Mouse (Mus musculus) embryonic facial prominence, embryonic 15.5 days (tissue): ENCODE data around the gene Resp18. TPM values are rescaled to one million over a fixed set of nuclear protein-coding genes. Genes with fewer than 3 reads are reported as not detected.

Source experiments
- ATAC-seq: fragments of 200-750 bp; cut with Nextera tagmentation; 2 replicates; pipeline ENCODE4 v1.8.0; 2017; ENCODE audit warnings: low read depth, moderate TSS enrichment; ENCODE audit not compliant: insufficient number of reproducible peaks, low FRiP score, low TSS enrichment
- H3K27ac ChIP-seq: fragments of 300-500 bp; sonication (generic); replicated peaks from 2 replicates; pipeline ENCODE4 v1.5.1; 2015; ENCODE audit warnings: mild to moderate bottlenecking, inconsistent platforms
- H3K27me3 ChIP-seq: fragments of 300-500 bp; sonication (generic); 2 replicates; pipeline ENCODE4 v1.6.1; 2015; ENCODE audit warnings: inconsistent platforms
- H3K36me3 ChIP-seq: fragments of 300-500 bp; sonication (generic); 2 replicates; pipeline ENCODE4 v1.6.1; 2015; ENCODE audit warnings: mild to moderate bottlenecking, inconsistent platforms
- H3K4me1 ChIP-seq: fragments of 300-500 bp; sonication (generic); 2 replicates; pipeline ENCODE4 v1.6.1; 2015; ENCODE audit warnings: inconsistent platforms
- H3K4me2 ChIP-seq: fragments of 300-500 bp; sonication (generic); replicated peaks from 2 replicates; pipeline ENCODE4 v1.6.1; 2015; ENCODE audit warnings: mild to moderate bottlenecking, inconsistent platforms
- H3K4me3 ChIP-seq: fragments of 300-500 bp; sonication (generic); replicated peaks from 2 replicates; pipeline ENCODE4 v1.5.1; 2015; ENCODE audit warnings: mild to moderate bottlenecking, inconsistent platforms
- H3K9ac ChIP-seq: fragments of 300-500 bp; sonication (generic); 2 replicates; pipeline ENCODE4 v1.6.1; 2015; ENCODE audit warnings: inconsistent platforms
- H3K9me3 ChIP-seq: fragments of 300-500 bp; sonication (generic); replicated peaks from 2 replicates; pipeline ENCODE4 v1.6.1; 2016; ENCODE audit warnings: inconsistent platforms
- WGBS: fragments of 180-500 bp; shearing (Covaris S2); methylation state at CpG from one replicate; pipeline ENCODE4 v1.1.7; 2015; 5-methylcytosine and 5-hydroxymethylcytosine counted together
- polyA plus RNA-seq: library from polyadenylated mRNA; unstranded; fragments of >200 nt; fragmentation: Nextera tagmentation; extraction: Ambion mirVana; gene quantifications from 2 replicates; pipeline ENCODE4 v1.2.1, GENCODE M21; 2015

The Resp18 gene
- polyA plus RNA-seq, 1 experiment from 2014 or later: 0.68 TPM

- Histone ChIP-seq H3K27me3 (no peaks in the 10 kb centered on the region), H3K9ac (no peak overlapping the region), H3K9me3 (no peaks in the 10 kb centered on the region), H3K27ac (peak overlapping the region; percentile 60), H3K36me3 (no peaks in the 10 kb centered on the region), H3K4me1 (peaks cover 10% of the 10 kb centered on the region; the same call in 1 of the 2 replicates), H3K4me3 (no peak overlapping the region), H3K4me2 (no peak overlapping the region)
- 68% methylated on average over 4 of the region's 4 CpGs for WGBS
- ATAC-seq: no peak
Measured at GRCm38 (mm10) chr1:75231224-75231623, 47.0 kb downstream of the Resp18 start.

- no peaks in the 10 kb centered on the region for H3K9me3 ChIP-seq
- H3K27ac ChIP-seq: 0 out of 2 replicates have a peak overlapping the region, but pooled peaks have one; percentile 60
- 0 out of 2 replicates have a peak, but pooled peaks cover 5% of the 10 kb centered on the region for H3K4me1 ChIP-seq
- no peak overlapping the region for H3K4me2 ChIP-seq
- no peaks in the 10 kb centered on the region for H3K36me3 ChIP-seq
- H3K9ac ChIP-seq: no peak overlapping the region
- no peak for ATAC-seq
- H3K4me3 ChIP-seq: no peak overlapping the region
- H3K27me3 ChIP-seq: no peaks in the 10 kb centered on the region
- WGBS: 63% methylated on average over 7 of the region's 7 CpGs
Measured at GRCm38 (mm10) chr1:75230335-75230994, 47.8 kb downstream of the Resp18 start.

DNA sequence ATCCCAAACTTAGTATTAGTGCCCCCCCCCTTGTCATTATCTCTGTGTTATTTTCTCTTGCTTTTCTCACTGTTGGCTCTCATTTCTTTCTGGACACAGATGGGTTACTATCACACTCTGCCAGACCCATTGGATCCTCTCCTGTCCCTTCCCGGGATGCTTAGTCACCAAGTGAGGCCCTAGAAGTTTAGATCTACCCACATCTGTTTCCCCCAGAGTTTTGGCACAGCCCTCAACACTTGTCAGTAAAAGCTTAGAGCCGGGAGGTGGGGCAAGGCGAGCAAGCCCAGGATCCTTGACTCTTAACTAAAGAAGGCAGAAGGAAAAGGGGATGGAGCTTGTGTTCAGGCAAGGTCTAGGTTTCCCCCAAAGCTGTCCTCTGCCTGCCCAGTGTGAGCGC lies 49.1 kb downstream of the Resp18 start:
- no peak overlapping the region for H3K4me3 ChIP-seq
- H3K9ac ChIP-seq: no peak overlapping the region
- no peaks in the 10 kb centered on the region for H3K27me3 ChIP-seq
- H3K36me3 ChIP-seq: no peaks in the 10 kb centered on the region
- no peak overlapping the region for H3K27ac ChIP-seq
- H3K4me1 ChIP-seq: no peaks in the 10 kb centered on the region
- WGBS: 56% methylated on average over 4 of the region's 4 CpGs
- H3K9me3 ChIP-seq: no peaks in the 10 kb centered on the region
- no peak for ATAC-seq
- no peak overlapping the region for H3K4me2 ChIP-seq

- no peak overlapping the region for H3K4me2 ChIP-seq
- no peak overlapping the region for H3K4me3 ChIP-seq
- no peak for ATAC-seq
- H3K9me3 ChIP-seq: no peaks in the 10 kb centered on the region
- no peaks in the 10 kb centered on the region for H3K36me3 ChIP-seq
- no peaks in the 10 kb centered on the region for H3K27me3 ChIP-seq
- 65% methylated on average over 1 of the region's 1 CpGs for WGBS
- H3K4me1 ChIP-seq: no peaks in the 10 kb centered on the region
- H3K27ac ChIP-seq: no peak overlapping the region
- H3K9ac ChIP-seq: no peak overlapping the region
Measured at GRCm38 (mm10) chr1:75227653-75228052, 50.6 kb downstream of the Resp18 start.

- 42% methylated on average over 2 of the region's 2 CpGs for WGBS
Measured at GRCm38 (mm10) chr1:75226138-75226537, 52.1 kb downstream of the Resp18 start.

DNA sequence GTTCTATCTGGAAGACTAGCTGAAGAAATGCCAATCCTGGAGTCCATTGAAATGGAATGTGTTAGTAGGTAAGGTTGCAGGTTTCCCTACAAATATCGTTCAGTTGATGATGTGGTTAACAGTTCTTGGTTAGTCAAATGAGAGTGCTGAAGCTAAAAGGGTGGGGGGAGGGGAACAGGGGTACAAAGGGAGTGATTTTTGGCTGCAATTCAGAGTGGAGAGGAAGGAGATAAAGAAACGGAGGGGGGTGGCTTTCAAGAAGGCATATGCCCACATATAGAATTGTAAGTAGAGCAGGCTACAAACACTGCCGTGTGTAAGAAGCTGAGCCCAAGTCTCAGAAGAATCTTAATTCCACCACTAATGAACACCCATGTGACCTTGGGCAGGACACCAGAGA lies 52.7 kb downstream of the Resp18 start:
- WGBS: 64% methylated on average over 3 of the region's 3 CpGs

More at GRCm38 (mm10) chr1:75226138-75226537, 52.1 kb downstream of the Resp18 start:
- H3K27ac ChIP-seq: no peak overlapping the region
- no peaks in the 10 kb centered on the region for H3K9me3 ChIP-seq
- peaks cover 7% of the 10 kb centered on the region for H3K27me3 ChIP-seq
- H3K36me3 ChIP-seq: no peaks in the 10 kb centered on the region
- H3K4me3 ChIP-seq: no peak overlapping the region
- no peak for ATAC-seq
- H3K9ac ChIP-seq: no peak overlapping the region
- H3K4me2 ChIP-seq: no peak overlapping the region
- no peaks in the 10 kb centered on the region for H3K4me1 ChIP-seq

GRCm38 (mm10) chr1:75223532-75223931 lies 54.7 kb downstream of the Resp18 start:
- no peak overlapping the region for H3K9ac ChIP-seq
- H3K4me2 ChIP-seq: no peak overlapping the region
- peaks cover 33% of the 10 kb centered on the region for H3K27me3 ChIP-seq
- no peak for ATAC-seq
- no peak overlapping the region for H3K4me3 ChIP-seq
- 64% methylated on average over 6 of the region's 6 CpGs for WGBS
- no peaks in the 10 kb centered on the region for H3K36me3 ChIP-seq
- H3K9me3 ChIP-seq: no peaks in the 10 kb centered on the region
- peaks cover 12% of the 10 kb centered on the region for H3K4me1 ChIP-seq
- H3K27ac ChIP-seq: no peak overlapping the region

More for the DNA sequence above, 52.7 kb downstream of the Resp18 start:
- H3K4me2 ChIP-seq: no peak overlapping the region
- H3K4me3 ChIP-seq: no peak overlapping the region
- no peak overlapping the region for H3K27ac ChIP-seq
- H3K9ac ChIP-seq: no peak overlapping the region
- peaks cover 14% of the 10 kb centered on the region for H3K27me3 ChIP-seq
- no peaks in the 10 kb centered on the region for H3K4me1 ChIP-seq
- no peaks in the 10 kb centered on the region for H3K36me3 ChIP-seq
- no peaks in the 10 kb centered on the region for H3K9me3 ChIP-seq
- ATAC-seq: no peak

GRCm38 (mm10) chr1:75222926-75223325 lies 55.3 kb downstream of the Resp18 start:
- WGBS: 63% methylated on average over 6 of the region's 6 CpGs
- Histone ChIP-seq H3K27ac (no peak overlapping the region), H3K4me3 (no peak overlapping the region), H3K36me3 (no peaks in the 10 kb centered on the region), H3K9ac (no peak overlapping the region), H3K27me3 (peaks cover 39% of the 10 kb centered on the region), H3K4me1 (peaks cover 18% of the 10 kb centered on the region), H3K4me2 (no peak overlapping the region), H3K9me3 (no peaks in the 10 kb centered on the region)
- ATAC-seq: no peak

Other genes starting within 250 kb of the Resp18 start
- 9.6 and 9.9 TPM in 2 replicates for gene Nhej1, start 153.2 kb downstream of the Resp18 start, polyA plus RNA-seq
- 0.32 and 0.37 TPM in 2 replicates for gene Slc23a3, start 144.5 kb downstream of the Resp18 start, polyA plus RNA-seq
- gene Cnppd1, start 135.7 kb downstream of the Resp18 start, polyA plus RNA-seq: 45.3 TPM in 2 replicates
- 53.8 and 54.2 TPM in 2 replicates for gene Retreg2, start 135.6 kb downstream of the Resp18 start, polyA plus RNA-seq
- 46.5 and 51.2 TPM in 2 replicates for gene Zfand2b, start 109.8 kb downstream of the Resp18 start, polyA plus RNA-seq
- 20.7 and 23.3 TPM in 2 replicates for gene Abcb6, start 98.0 kb downstream of the Resp18 start, polyA plus RNA-seq
- gene Ankzf1, start 86.3 kb downstream of the Resp18 start, polyA plus RNA-seq: 27.9 and 30.2 TPM in 2 replicates
- 32.5 and 37.7 TPM in 2 replicates for gene Atg9a, start 86.2 kb downstream of the Resp18 start, polyA plus RNA-seq
- gene Glb1l, start 67.6 kb downstream of the Resp18 start, polyA plus RNA-seq: 18.2 and 25.1 TPM in 2 replicates
- gene Stk16, start 67.6 kb downstream of the Resp18 start, polyA plus RNA-seq: 121 and 138 TPM in 2 replicates
- gene Tuba4a, start 58.5 kb downstream of the Resp18 start, polyA plus RNA-seq: 94.8 and 98.3 TPM in 2 replicates
- gene A630095N17Rik, start 46.3 kb downstream of the Resp18 start, polyA plus RNA-seq: not detected in 2 replicates
- 47.9 and 51.3 TPM in 2 replicates for gene Dnajb2, start 42.0 kb downstream of the Resp18 start, polyA plus RNA-seq
- 0.41 and 1.0 TPM in 2 replicates for gene Ptprn, start 13.9 kb downstream of the Resp18 start, polyA plus RNA-seq
- 113 and 115 TPM in 2 replicates for gene Dnpep, start 39.6 kb upstream of the Resp18 start, polyA plus RNA-seq
- gene Des, start 81.9 kb upstream of the Resp18 start, polyA plus RNA-seq: 112 and 140 TPM in 2 replicates
- 16.5 and 18.6 TPM in 2 replicates for gene Speg, start 96.9 kb upstream of the Resp18 start, polyA plus RNA-seq
- 103 and 104 TPM in 2 replicates for gene Gmppa, start 157.5 kb upstream of the Resp18 start, polyA plus RNA-seq
- gene Asic4, start 172.0 kb upstream of the Resp18 start, polyA plus RNA-seq: 0.65 and 0.84 TPM in 2 replicates
- 51.3 and 54.5 TPM in 2 replicates for gene Chpf, start 200.9 kb upstream of the Resp18 start, polyA plus RNA-seq
- gene Tmem198, start 201.1 kb upstream of the Resp18 start, polyA plus RNA-seq: 1.3 and 1.4 TPM in 2 replicates
- gene Obsl1, start 228.0 kb upstream of the Resp18 start, polyA plus RNA-seq: 104 and 108 TPM in 2 replicates
- 14.7 and 15.7 TPM in 2 replicates for gene Inha, start 228.7 kb upstream of the Resp18 start, polyA plus RNA-seq
- gene Stk11ip, start 243.1 kb upstream of the Resp18 start, polyA plus RNA-seq: 19.7 and 21.1 TPM in 2 replicates